Mouse (Mus musculus) heart, adult 2 months (tissue): Measurements from ENCODE around the gene Myo9a.

Experiments
- CTCF ChIP-seq: fragments of 200-600 bp; IDR thresholded peaks from 2 replicates; pipeline ENCODE4 v1.8.1; 2022; ENCODE audit warnings: antibody characterized with exemption, mild to moderate bottlenecking, moderate library complexity
- EP300 ChIP-seq: fragments of 200-500 bp; IDR thresholded peaks from 2 replicates; pipeline ENCODE4 v1.6.1; 2011; ENCODE audit warnings: low read depth, low read length, control low read depth; ENCODE audit not compliant: insufficient read depth
- POLR2A ChIP-seq: fragments of 200-500 bp; IDR thresholded peaks from 2 replicates; pipeline ENCODE4 v1.6.1; 2011; ENCODE audit warnings: mild to moderate bottlenecking, low read depth, low read length, control low read depth; ENCODE audit not compliant: insufficient read depth

GRCm38 (mm10) chr9:59743903-59744302 lies 6.8 kb upstream of the Myo9a start:
- TF ChIP-seq POLR2A: no peak
- no peak for TF ChIP-seq CTCF
- no peak for TF ChIP-seq EP300
